Comparison of ENCODE assay signal across 9 mouse cellular contexts in the genomic region with DNA sequence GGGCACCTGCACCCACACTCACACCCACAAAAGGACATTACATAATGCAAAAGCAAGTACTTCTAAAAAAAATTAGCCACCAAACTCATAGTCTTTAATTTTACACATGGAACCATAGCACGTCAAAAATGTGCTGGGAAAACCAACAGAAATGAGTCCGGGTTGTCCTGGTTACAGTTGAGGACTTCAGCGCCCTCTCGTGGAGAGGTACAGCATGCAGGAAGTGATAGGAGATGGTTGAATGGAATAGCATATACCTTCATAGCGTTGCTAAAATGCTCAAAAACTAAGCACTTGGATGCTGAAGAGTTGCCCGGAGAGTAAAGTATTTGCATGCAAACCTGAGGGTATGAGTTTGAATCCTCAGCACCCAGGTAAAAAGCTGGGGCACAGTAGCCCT. TPM values are rescaled to one million over a fixed set of nuclear protein-coding genes. Genes with fewer than 3 reads are reported as not detected.
DNase-seq lines count a peak whose midpoint lies in the region; ATAC-seq and TF ChIP-seq lines count a peak whose summit lies in the region.
"Had no signal": no experiment of that assay in that cellular context is flagged by ENCODE, and none has a peak within 500 bp of the region (broad histone marks: within the 10 kb centered on the region; RNA-seq: fewer than 3 reads in every experiment).

No protein-coding gene starts in this region.

- H3K4me3 ChIP-seq in heart, postnatal 0 days (ENCODE audit: low read depth, low read length): no peak overlapping the region
- no peak overlapping the region for H3K4me3 ChIP-seq in lung, postnatal 0 days (ENCODE audit: low read depth, low read length)
- H3K4me3 ChIP-seq in thymus, adult 2 months (ENCODE audit: control insufficient read depth, insufficient read depth, low read length): no peak overlapping the region

- H3K9ac ChIP-seq in heart, postnatal 0 days (replicated peaks; ENCODE audit: low read depth, low read length): no peak overlapping the region
- no peak overlapping the region for H3K9ac ChIP-seq in lung, postnatal 0 days (replicated peaks; ENCODE audit: low read depth)

- no peak for ATAC-seq in heart, postnatal 0 days (ENCODE audit: insufficient read depth, low read depth)
- peak; percentile 37 for ATAC-seq in granulocyte monocyte progenitor cell, adult 5-6 weeks (replicated peaks; ENCODE audit: poor library complexity, severe bottlenecking)
- ATAC-seq in lung, postnatal 0 days: no peak

- intact Hi-C loops in heart, postnatal 25 days (cut with DNase I): loop anchor here (2.0 kb wide), 1 partner anchor 63 kb away; no protein-coding TSS in a partner anchor

- no peak overlapping the region for H3K4me2 ChIP-seq in heart, postnatal 0 days (ENCODE audit: low read depth, low read length)
- H3K4me2 ChIP-seq in lung, postnatal 0 days (replicated peaks; ENCODE audit: low read depth, low read length): no peak overlapping the region

- no peaks in the 10 kb centered on the region for H3K36me3 ChIP-seq in heart, postnatal 0 days (replicated peaks; ENCODE audit: control insufficient read depth, insufficient read depth, low read length)
- H3K36me3 ChIP-seq in lung, postnatal 0 days (ENCODE audit: insufficient read depth, low read length): no peaks in the 10 kb centered on the region
- H3K36me3 ChIP-seq in thymus, adult 2 months (ENCODE audit: control insufficient read depth, insufficient read depth, low read length): no peaks in the 10 kb centered on the region

- no peak for TF ChIP-seq EP300 in heart, postnatal 0 days (IDR thresholded peaks at IDR 0.05; ENCODE audit: low read depth)
- no peak for TF ChIP-seq EP300 in lung, postnatal 0 days (IDR thresholded peaks at IDR 0.05)

- H3K9me3 ChIP-seq in heart, postnatal 0 days (replicated peaks; ENCODE audit: control insufficient read depth, low read length): no peaks in the 10 kb centered on the region
- no peaks in the 10 kb centered on the region for H3K9me3 ChIP-seq in lung, postnatal 0 days (ENCODE audit: low read length)

- H3K4me1 ChIP-seq in heart, postnatal 0 days (ENCODE audit: control insufficient read depth, insufficient read depth): peaks cover 11% of the 10 kb centered on the region
- 0 out of 2 replicates have a peak, but pooled peaks cover 6% of the 10 kb centered on the region for H3K4me1 ChIP-seq in lung, postnatal 0 days (ENCODE audit: insufficient read depth, low read depth, low read length)
- H3K4me1 ChIP-seq in thymus, adult 2 months (replicated peaks; ENCODE audit: control insufficient read depth, insufficient read depth, low read length): peaks cover 6% of the 10 kb centered on the region

- WGBS in heart, postnatal 0 days: 66% methylated on average over 6 of the region's 6 CpGs
- 67% methylated on average over 6 of the region's 6 CpGs for WGBS in lung, postnatal 0 days
- 36% methylated on average over 6 of the region's 6 CpGs for WGBS in thymus, adult 2 months

- peak; percentile 12; the same call in 1 of the 2 replicates for TF ChIP-seq CTCF in heart, postnatal 0 days (IDR thresholded peaks at IDR 0.05; ENCODE audit: low read depth)
- TF ChIP-seq CTCF in lung, postnatal 0 days (IDR thresholded peaks at IDR 0.05): peak; percentile 61
- no peak for TF ChIP-seq CTCF in thymus, adult 2 months (IDR thresholded peaks at IDR 0.05; ENCODE audit: borderline replicate concordance, control insufficient read depth, extremely low read depth, insufficient read depth, low read length, poor library complexity)

- TF ChIP-seq POLR2A in thymus, adult 2 months (IDR thresholded peaks at IDR 0.05; ENCODE audit: control insufficient read depth, extremely low read depth, insufficient read depth, low read length, poor library complexity): no peak

- DNase-seq in heart, postnatal 0 days (ENCODE audit: low spot score): no peak
- no peak for DNase-seq in heart, postnatal 25 days (ENCODE audit: low spot score)
- peak; percentile 83 to 84 for DNase-seq in B cell, adult 2 months
- peak; percentile 12 for DNase-seq in NIH3T3 (ENCODE audit: low read depth)
- DNase-seq in lung, postnatal 0 days (ENCODE audit: low spot score): peak; percentile 16
- DNase-seq in thymus, adult 2 months: peak; percentile 78
- DNase-seq in gastrocnemius, postnatal 25 days: no peak

- H3K27ac ChIP-seq in heart, postnatal 0 days (ENCODE audit: low read depth): no peak overlapping the region
- no peak overlapping the region for H3K27ac ChIP-seq in lung, postnatal 0 days (ENCODE audit: low read length)
- H3K27ac ChIP-seq in thymus, adult 2 months (ENCODE audit: control insufficient read depth, insufficient read depth, low read length): no peak overlapping the region

- H3K27me3 ChIP-seq in heart, postnatal 0 days (ENCODE audit: control insufficient read depth, insufficient read depth, low read length): 0 out of 2 replicates have a peak, but pooled peaks cover 9% of the 10 kb centered on the region
- no peaks in the 10 kb centered on the region for H3K27me3 ChIP-seq in lung, postnatal 0 days (replicated peaks; ENCODE audit: insufficient read depth, low read length)
- H3K27me3 ChIP-seq in thymus, adult 2 months (ENCODE audit: control insufficient read depth, insufficient read depth, low read length): no peaks in the 10 kb centered on the region; the same call in 1 of the 2 replicates

RNA-seq across cellular contexts. Expression of gene Edaradd, which starts 17.7 kb away (rescaled TPM):
- total RNA-seq in heart, postnatal 0 days (2014; rRNA removed; ENCODE audit: low replicate concordance): 0.43 TPM in 1 of 2 replicates, not detected in the other
- 0.10 and 0.11 TPM in 2 replicates for polyA plus RNA-seq in heart, postnatal 0 days (2015; fragmentation: Nextera tagmentation; extraction: Ambion mirVana)
- under 1 TPM in 1 of 2 experiments, not detected in 1; 0.05 TPM for total RNA-seq in heart, postnatal 25 days (2021)
- total RNA-seq in granulocyte monocyte progenitor cell, adult 5-6 weeks (2014; fragmentation: Nextera tagmentation): 0.58 and 1.1 TPM in 2 replicates
- total RNA-seq in granulocyte monocyte progenitor cell, adult 5-6 weeks (2017): 0.60 and 0.62 TPM in 2 replicates
- 0.23 and 0.29 TPM in 2 replicates for polyA plus RNA-seq in lung, postnatal 0 days (2015; fragmentation: Nextera tagmentation; extraction: Ambion mirVana)
- 9.6 and 9.8 TPM in 2 replicates for polyA plus RNA-seq in thymus, adult 2 months (2012; rRNA removed)
- total RNA-seq in gastrocnemius, postnatal 25 days (2021): not detected
- polyA plus RNA-seq: cerebellum, adult 2 months had no signal

RNA-seq across cellular contexts. Expression of gene Ero1lb, which starts 27.7 kb away (rescaled TPM):
- 1.4 and 8.2 TPM in 2 replicates for total RNA-seq in heart, postnatal 0 days (2014; rRNA removed; ENCODE audit: low replicate concordance)
- 2.4 and 2.5 TPM in 2 replicates for polyA plus RNA-seq in heart, postnatal 0 days (2015; fragmentation: Nextera tagmentation; extraction: Ambion mirVana)
- total RNA-seq in heart, postnatal 25 days (2021): 1 to 10 TPM; 2.6 to 2.9 TPM
- 20.9 and 22.2 TPM in 2 replicates for total RNA-seq in granulocyte monocyte progenitor cell, adult 5-6 weeks (2014; fragmentation: Nextera tagmentation)
- 15.6 and 16.8 TPM in 2 replicates for total RNA-seq in granulocyte monocyte progenitor cell, adult 5-6 weeks (2017)
- 7.9 and 9.2 TPM in 2 replicates for polyA plus RNA-seq in lung, postnatal 0 days (2015; fragmentation: Nextera tagmentation; extraction: Ambion mirVana)
- polyA plus RNA-seq in thymus, adult 2 months (2012; rRNA removed): 14.9 and 22.1 TPM in 2 replicates
- 1 to 10 TPM in 1 of 2 experiments, under 1 TPM in 1; 0.92 to 1.3 TPM for total RNA-seq in gastrocnemius, postnatal 25 days (2021)

Comparison
In these comparisons a context has a peak if more than half of its experiments do, and no peak if none do; other contexts are left out.
1. DNase-seq: peak in B cell, adult 2 months (2 of 2), NIH3T3 (single experiment), lung, postnatal 0 days (single experiment) and thymus, adult 2 months (single experiment); none in heart, postnatal 0 days (single experiment), heart, postnatal 25 days (single experiment) and gastrocnemius, postnatal 25 days (single experiment).